Mouse (Mus musculus) intestine, postnatal 0 days (tissue): Measurements from ENCODE around the gene Ikzf2. TPM values are rescaled to one million over a fixed set of nuclear protein-coding genes. Genes with fewer than 3 reads are reported as not detected.

Experiments used
- ATAC-seq: fragments of 200-750 bp; cut with Nextera tagmentation; 2 replicates; pipeline ENCODE4 v1.8.0; 2017; ENCODE audit warnings: mild to moderate bottlenecking, moderate TSS enrichment, moderate library complexity
- H3K27ac ChIP-seq: fragments of 300-500 bp; sonication (generic); 2 replicates; pipeline ENCODE4 v1.5.1; 2014; ENCODE audit warnings: mild to moderate bottlenecking, low read depth, low read length, moderate library complexity
- H3K27me3 ChIP-seq: fragments of 300-500 bp; sonication (generic); replicated peaks from 2 replicates; pipeline ENCODE4 v1.6.1; 2014; ENCODE audit warnings: low read length, mixed read lengths; ENCODE audit not compliant: control insufficient read depth, insufficient read depth
- H3K36me3 ChIP-seq: fragments of 300-500 bp; sonication (generic); 2 replicates; pipeline ENCODE4 v1.6.1; 2014; ENCODE audit warnings: mild to moderate bottlenecking, moderate library complexity; ENCODE audit not compliant: control insufficient read depth, insufficient read depth
- H3K4me1 ChIP-seq: fragments of 300-500 bp; sonication (generic); replicated peaks from 2 replicates; pipeline ENCODE4 v1.6.1; 2014; ENCODE audit warnings: antibody characterized with exemption, low read length, mixed read lengths; ENCODE audit not compliant: control insufficient read depth, insufficient read depth
- H3K4me2 ChIP-seq: fragments of 300-500 bp; sonication (generic); replicated peaks from 2 replicates; pipeline ENCODE4 v1.6.1; 2014; ENCODE audit warnings: low read depth, mild to moderate bottlenecking, moderate library complexity
- H3K4me3 ChIP-seq: fragments of 300-500 bp; sonication (generic); 2 replicates; pipeline ENCODE4 v1.5.1; 2014; ENCODE audit warnings: low read depth, low read length
- H3K9ac ChIP-seq: fragments of 300-500 bp; sonication (generic); 2 replicates; pipeline ENCODE4 v1.6.1; 2014; ENCODE audit warnings: mild to moderate bottlenecking, low read depth, low read length
- H3K9me3 ChIP-seq: fragments of 300-500 bp; sonication (generic); 2 replicates; pipeline ENCODE4 v1.6.1; 2016; ENCODE audit warnings: mixed run types; ENCODE audit not compliant: control insufficient read depth
- CTCF ChIP-seq: sonication (generic); IDR thresholded peaks from 2 replicates; pipeline ENCODE4 v1.5.1; 2016; ENCODE audit warnings: low read depth, mild to moderate bottlenecking, control low read depth, antibody characterized with exemption, moderate library complexity
- WGBS: fragments of 180-500 bp; shearing (Covaris S2); extraction: QIAGEN DNeasy Blood & Tissue Kit; methylation state at CpG from one replicate; pipeline ENCODE4 v1.1.7; 2014; 5-methylcytosine and 5-hydroxymethylcytosine counted together
- polyA plus RNA-seq: library from polyadenylated mRNA; unstranded; fragments of >200 nt; fragmentation: Nextera tagmentation; extraction: Ambion mirVana; gene quantifications from 2 replicates; pipeline ENCODE4 v1.2.1, GENCODE M21; 2015

The Ikzf2 gene
- polyA plus RNA-seq, 1 experiment from 2014 or later: 1.0 TPM

DNA sequence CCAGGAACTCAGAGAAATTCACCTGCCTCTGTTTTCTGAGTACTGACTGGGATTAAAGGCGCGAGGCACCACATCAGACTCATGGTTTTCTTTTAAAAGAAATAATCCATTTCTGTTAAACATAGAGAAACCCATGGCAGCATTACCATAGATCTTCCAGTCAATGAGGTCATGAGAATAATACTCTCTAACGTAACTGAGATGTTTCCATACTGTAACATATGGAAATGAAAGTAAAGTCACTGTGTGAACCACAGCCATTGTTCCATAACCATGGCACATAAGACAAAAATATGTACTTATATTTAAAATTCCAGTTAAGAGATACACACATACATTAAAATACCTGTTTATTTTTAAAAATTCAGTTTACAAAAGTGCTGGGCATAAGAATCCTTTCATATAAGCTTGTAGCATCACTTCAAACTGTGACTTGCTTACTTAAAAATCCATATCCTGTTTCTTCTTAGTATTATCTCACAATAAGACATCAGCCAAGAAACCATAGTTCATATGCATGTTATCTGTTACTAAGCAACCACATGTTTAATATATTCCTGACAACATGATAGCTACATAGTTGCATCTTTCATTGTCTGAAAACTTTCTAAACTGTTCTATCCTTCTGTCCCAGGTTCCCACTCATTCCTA, 16.6 kb upstream of the Ikzf2 start:
- 95% methylated on average over 3 of the region's 3 CpGs for WGBS
- H3K36me3 ChIP-seq: no peaks in the 10 kb centered on the region

DNA sequence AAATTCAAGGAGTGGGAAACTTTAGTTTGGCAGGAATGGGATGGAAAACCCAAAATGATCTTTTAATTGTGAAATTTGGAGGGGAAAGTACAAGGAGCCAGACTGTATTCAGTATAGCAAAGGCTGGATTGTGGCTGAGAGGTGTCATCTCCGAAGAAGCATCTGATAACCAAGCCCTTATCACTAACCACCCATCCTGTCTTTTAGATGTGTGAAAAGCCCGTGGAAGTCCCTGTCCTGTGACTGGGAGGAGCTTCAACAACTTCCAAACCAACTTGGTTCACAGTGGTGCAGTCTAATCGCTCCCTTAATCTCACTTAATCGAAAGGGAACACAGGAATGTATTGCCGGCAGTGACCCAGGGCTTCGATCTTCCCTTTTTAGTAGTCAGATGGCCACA, 4.9 kb upstream of the Ikzf2 start:
- no peak overlapping the region for H3K9ac ChIP-seq
- no peak for ATAC-seq
- WGBS: 67% methylated on average over 6 of the region's 6 CpGs
- no peaks in the 10 kb centered on the region for H3K27me3 ChIP-seq
- no peak overlapping the region for H3K27ac ChIP-seq
- TF ChIP-seq CTCF: no peak
- H3K4me2 ChIP-seq: no peak overlapping the region
- H3K36me3 ChIP-seq: no peaks in the 10 kb centered on the region
- H3K4me1 ChIP-seq: no peaks in the 10 kb centered on the region
- no peaks in the 10 kb centered on the region for H3K9me3 ChIP-seq
- H3K4me3 ChIP-seq: no peak overlapping the region

More for the DNA sequence above, 16.6 kb upstream of the Ikzf2 start:
- no peaks in the 10 kb centered on the region for H3K4me1 ChIP-seq
- H3K4me3 ChIP-seq: no peak overlapping the region
- no peak for ATAC-seq
- H3K9me3 ChIP-seq: no peaks in the 10 kb centered on the region
- H3K27me3 ChIP-seq: no peaks in the 10 kb centered on the region
- H3K9ac ChIP-seq: no peak overlapping the region
- H3K27ac ChIP-seq: no peak overlapping the region
- no peak overlapping the region for H3K4me2 ChIP-seq
- TF ChIP-seq CTCF: no peak

DNA sequence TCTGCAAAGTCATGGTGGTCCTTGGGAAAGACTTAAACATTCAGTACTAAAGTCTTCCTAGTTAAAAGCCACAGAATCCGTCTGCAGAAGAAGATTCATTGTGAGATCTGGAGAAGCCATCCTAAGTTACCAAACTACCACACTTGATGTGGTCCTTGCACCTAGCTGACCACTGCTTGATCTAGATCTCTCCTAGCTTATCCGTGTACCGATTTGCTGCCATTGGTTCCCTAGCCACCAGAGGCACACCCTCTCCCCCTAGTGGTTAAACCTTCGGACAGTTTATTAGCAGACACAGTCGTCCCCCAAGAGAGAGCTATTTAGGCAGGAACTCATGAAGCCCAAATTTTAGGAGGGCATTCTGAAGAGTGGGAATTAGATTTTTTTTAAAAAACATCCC, 1.9 kb upstream of the Ikzf2 start:
- no peaks in the 10 kb centered on the region for H3K4me1 ChIP-seq
- H3K9ac ChIP-seq: no peak overlapping the region
- H3K27ac ChIP-seq: no peak overlapping the region
- H3K36me3 ChIP-seq: no peaks in the 10 kb centered on the region
- no peaks in the 10 kb centered on the region for H3K27me3 ChIP-seq
- no peaks in the 10 kb centered on the region for H3K9me3 ChIP-seq
- WGBS: 2% methylated on average over 5 of the region's 5 CpGs
- TF ChIP-seq CTCF: peak; percentile 92
- no peak overlapping the region for H3K4me3 ChIP-seq
- peak overlapping the region; percentile 81 for H3K4me2 ChIP-seq
- no peak for ATAC-seq

DNA sequence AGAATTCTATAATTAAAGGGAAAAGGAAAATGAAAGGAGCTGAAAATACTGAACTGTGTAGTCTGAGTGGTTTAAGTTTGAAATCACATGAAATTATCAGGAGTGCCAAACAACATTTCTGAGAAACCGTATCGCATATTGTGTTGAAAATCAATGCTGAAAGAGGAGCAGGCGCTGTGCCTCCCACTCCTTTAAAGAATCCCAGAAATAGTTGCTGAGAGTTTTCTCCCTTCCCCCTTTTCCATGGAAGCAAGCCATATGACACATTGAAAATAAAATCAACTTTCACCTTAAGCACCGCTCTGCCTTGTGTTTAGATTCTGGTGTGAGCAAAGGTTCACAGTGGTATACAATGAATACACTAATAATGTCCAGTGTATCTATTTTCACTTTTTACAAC, 1.1 kb upstream of the Ikzf2 start:
- 5% methylated on average over 4 of the region's 4 CpGs for WGBS
- no peak for TF ChIP-seq CTCF

DNA sequence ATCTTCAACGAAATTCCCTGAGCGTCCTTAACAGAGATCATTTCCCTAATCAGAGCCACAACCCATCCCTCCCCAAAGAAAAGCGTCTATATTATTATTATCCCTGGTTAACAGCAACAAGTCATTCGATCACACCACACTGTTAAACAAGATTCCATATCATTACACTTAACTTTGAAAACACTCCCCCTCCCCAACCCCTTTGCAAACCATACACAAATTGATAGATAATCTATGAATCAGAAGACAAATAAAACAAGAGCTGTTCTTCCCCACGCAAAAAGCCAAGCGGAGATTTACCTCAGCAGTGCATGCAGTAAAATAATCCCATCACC, 337 bp downstream of the Ikzf2 start:
- Histone ChIP-seq H3K4me1 (no peaks in the 10 kb centered on the region), H3K27ac (peak overlapping the region; percentile 74), H3K9ac (peak overlapping the region; percentile 58), H3K4me2 (peak overlapping the region; percentile 81), H3K27me3 (no peaks in the 10 kb centered on the region), H3K36me3 (no peaks in the 10 kb centered on the region), H3K9me3 (no peaks in the 10 kb centered on the region), H3K4me3 (peak overlapping the region; percentile 86)
- no peak for TF ChIP-seq CTCF
- WGBS: under 1% methylated on average over 6 of the region's 6 CpGs
- ATAC-seq: 0 out of 2 replicates have a peak, but pooled peaks have one; percentile 5

More for the DNA sequence above, 1.1 kb upstream of the Ikzf2 start:
- no peak overlapping the region for H3K9ac ChIP-seq
- no peaks in the 10 kb centered on the region for H3K9me3 ChIP-seq
- no peaks in the 10 kb centered on the region for H3K36me3 ChIP-seq
- no peaks in the 10 kb centered on the region for H3K4me1 ChIP-seq
- no peaks in the 10 kb centered on the region for H3K27me3 ChIP-seq
- H3K4me3 ChIP-seq: peak overlapping the region; percentile 86
- peak overlapping the region; percentile 81 for H3K4me2 ChIP-seq
- ATAC-seq: no peak
- H3K27ac ChIP-seq: no peak overlapping the region

DNA sequence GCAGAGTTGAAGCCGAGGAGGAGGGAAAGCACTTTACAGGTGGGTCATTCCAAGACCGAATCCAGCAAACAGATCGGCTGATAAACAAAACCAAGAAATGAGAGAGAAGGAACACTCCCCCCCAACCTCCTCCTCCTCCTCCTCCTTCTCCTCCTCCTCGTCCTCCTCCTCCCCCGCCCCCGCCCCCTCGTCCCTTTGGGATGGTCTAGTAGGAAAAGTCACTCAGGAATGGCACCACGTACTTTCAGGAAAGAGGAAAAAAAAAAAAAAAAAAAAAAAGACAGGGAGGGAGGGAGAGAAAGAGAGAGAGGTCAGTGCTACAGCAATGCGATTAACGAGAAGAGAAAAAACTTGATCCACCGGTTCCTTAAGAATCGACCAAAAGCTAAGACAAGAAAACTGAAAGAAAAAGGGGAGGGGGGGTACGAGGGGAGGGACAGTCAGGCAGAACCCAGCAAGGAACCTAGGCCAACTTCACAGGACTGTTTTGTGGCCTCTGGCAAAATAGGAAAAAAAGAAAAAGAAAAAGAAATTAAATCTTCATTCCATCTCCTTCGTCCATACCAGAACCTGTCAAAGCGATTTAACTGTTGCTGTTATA, 1.1 kb downstream of the Ikzf2 start:
- H3K4me1 ChIP-seq: no peaks in the 10 kb centered on the region
- no peak overlapping the region for H3K27ac ChIP-seq
- peak overlapping the region; percentile 81 for H3K4me2 ChIP-seq
- H3K4me3 ChIP-seq: peak overlapping the region; percentile 86
- H3K27me3 ChIP-seq: no peaks in the 10 kb centered on the region
- no peaks in the 10 kb centered on the region for H3K36me3 ChIP-seq
- ATAC-seq: no peak
- WGBS: 0% methylated on average over 15 of the region's 15 CpGs
- no peak for TF ChIP-seq CTCF
- H3K9ac ChIP-seq: no peak overlapping the region
- H3K9me3 ChIP-seq: no peaks in the 10 kb centered on the region
